Mouse (Mus musculus) retina, postnatal 7 days (tissue): ENCODE data around the gene Aldh3a1.

Experiments
- DNase-seq: peaks from one replicate; pipeline ENCODE4 v3.0.0-alpha.2; 2012; ENCODE audit warnings: low read depth, low spot score

Gene Aldh3a1

GRCm38 (mm10) chr11:61236015-61236414 lies 28.7 kb downstream of the Aldh3a1 start:
- DNase-seq: no peak

- no peak for DNase-seq
These were observed 37.1 kb downstream of the Aldh3a1 start for GRCm38 (mm10) chr11:61244406-61244805.

- no peak for DNase-seq
These were observed 44.4 kb downstream of the Aldh3a1 start for GRCm38 (mm10) chr11:61251741-61252140.

- DNase-seq: no peak
These were observed 45.5 kb downstream of the Aldh3a1 start for GRCm38 (mm10) chr11:61252807-61253206.

- DNase-seq: no peak
These were observed 51.8 kb downstream of the Aldh3a1 start for GRCm38 (mm10) chr11:61259106-61259505.

- DNase-seq: no peak
These were observed 55.2 kb downstream of the Aldh3a1 start for GRCm38 (mm10) chr11:61262516-61262915.

- DNase-seq: no peak
These were observed 56.5 kb downstream of the Aldh3a1 start for GRCm38 (mm10) chr11:61263841-61264240.

GRCm38 (mm10) chr11:61266551-61267533 lies 59.5 kb downstream of the Aldh3a1 start, which contains the start of gene Aldh3a2:
Aldh3a2 (minus strand) TSS chr11:61267464.
- peak; percentile 84 for DNase-seq
